Mouse (Mus musculus) lung, postnatal 0 days (tissue): ENCODE data around the gene Rbm43.

ENCODE experiments used
- CTCF ChIP-seq: IDR thresholded peaks from 2 replicates; pipeline ENCODE4 v1.5.1; 2016; ENCODE audit warnings: antibody characterized with exemption, mild to moderate bottlenecking
- EP300 ChIP-seq: IDR thresholded peaks from 2 replicates; pipeline ENCODE4 v1.6.1; 2016; ENCODE audit warnings: antibody characterized with exemption, mild to moderate bottlenecking, control low read depth

GRCm38 (mm10) chr2:51933341-51934134 is 1.4 kb downstream of the Rbm43 start:
- TF ChIP-seq CTCF (no peak), EP300 (no peak)
